In the genomic region with DNA sequence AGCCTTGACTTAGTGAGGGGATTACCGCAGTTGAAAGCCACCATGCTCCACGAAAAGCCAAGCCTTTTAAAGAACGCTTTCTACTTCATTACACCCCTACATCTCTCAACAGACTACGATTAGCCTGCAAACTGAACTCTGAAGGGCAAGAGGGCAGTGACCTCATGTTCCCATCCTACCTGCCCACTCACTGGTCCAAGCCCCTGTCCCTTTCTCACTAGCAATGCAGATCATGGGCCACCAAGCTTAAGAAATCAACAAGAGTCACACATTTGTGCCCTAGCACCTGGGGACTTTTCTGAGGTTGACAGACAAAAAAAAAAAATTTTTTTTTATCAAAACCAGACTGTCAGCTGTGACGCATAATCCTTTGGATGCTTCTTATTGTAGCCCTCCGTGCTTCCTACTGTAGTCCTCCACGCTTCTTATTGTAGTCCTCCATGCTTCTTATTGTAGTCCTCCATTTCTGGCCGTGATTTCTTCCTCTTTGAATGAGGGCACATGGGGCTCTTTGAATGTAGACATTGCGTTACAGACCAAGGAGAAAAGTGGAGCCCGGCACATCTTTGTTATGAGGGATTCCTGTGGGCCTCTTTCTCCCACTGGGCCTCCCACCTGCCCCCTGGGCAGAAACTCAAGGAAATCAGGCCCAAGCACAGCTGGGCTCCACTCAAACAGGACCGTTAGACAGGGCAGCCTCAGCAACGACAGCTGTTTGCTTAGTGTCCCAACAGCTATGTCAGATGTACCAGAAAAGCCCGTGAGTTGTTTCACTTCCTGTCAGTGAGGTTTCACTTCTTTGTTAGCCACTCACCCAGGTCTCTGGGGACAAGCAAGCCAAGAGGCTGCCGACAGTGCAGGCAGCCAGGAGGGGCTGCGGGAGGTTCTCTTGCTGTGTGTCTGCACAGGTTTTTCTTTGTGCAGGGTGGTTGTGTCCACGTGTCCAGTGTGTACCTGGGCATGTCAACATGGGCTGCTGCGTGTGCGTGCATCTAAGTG, we compare ENCODE assay signal across 8 mouse cellular contexts. TPM values are rescaled to one million over a fixed set of nuclear protein-coding genes. Genes with fewer than 3 reads are reported as not detected.
DNase-seq lines count a peak whose midpoint lies in the region; TF ChIP-seq lines count a peak whose summit lies in the region.

No protein-coding gene starts in this region.

- H3K4me3 ChIP-seq in kidney, adult 2 months (ENCODE audit: insufficient read depth, low read depth, low read length): no peak overlapping the region

- no peak for TF ChIP-seq CTCF in kidney, adult 2 months (conservative IDR thresholded peaks at IDR 0.05; ENCODE audit: insufficient read depth, insufficient read length, low read depth, low read length)

- DNase-seq in kidney, adult 2 months: peak; percentile 31
- no peak for DNase-seq in kidney, adult 9 months
- DNase-seq in T-cell, adult 2 months (ENCODE audit: low spot score): peak; percentile 73
- peak; percentile 29 for DNase-seq in heart, postnatal 25 days (ENCODE audit: low spot score)
- peak; percentile 78 to 83 for DNase-seq in monocyte, adult 2 months (ENCODE audit: low read depth in 1 of 2, low spot score in 2 of 2)
- DNase-seq in yolk sac, embryonic 10.5 days (ENCODE audit: low spot score): no peak
- DNase-seq in urinary bladder, postnatal 10 days (ENCODE audit: low spot score): no peak
- no peak for DNase-seq in right cerebral cortex, adult 18-20 months

- H3K27me3 ChIP-seq in kidney, adult 2 months (replicated peaks; ENCODE audit: control insufficient read depth, insufficient read depth, low read length): no peaks in the 10 kb centered on the region

- intact Hi-C loops in heart, postnatal 25 days (cut with DNase I): no loop called here

- WGBS in kidney, adult 2 months: 69% methylated on average over 18 of the region's 18 CpGs

- H3K36me3 ChIP-seq in kidney, adult 2 months (ENCODE audit: control insufficient read depth, insufficient read depth, low read length): no peaks in the 10 kb centered on the region

- TF ChIP-seq POLR2A in kidney, adult 2 months (IDR thresholded peaks at IDR 0.05; ENCODE audit: low read depth, low read length): no peak

- no peaks in the 10 kb centered on the region for H3K4me1 ChIP-seq in kidney, adult 2 months (ENCODE audit: control insufficient read depth, insufficient read depth, low read length)

- H3K27ac ChIP-seq in kidney, adult 2 months (ENCODE audit: insufficient read depth, low read depth, low read length): no peak overlapping the region

RNA-seq across cellular contexts. Expression of a gene that starts 36.1 kb away (rescaled TPM):
- 36.0 and 36.1 TPM in 2 replicates for polyA plus RNA-seq in kidney, adult 2 months (2012; rRNA removed)
- total RNA-seq in heart, postnatal 25 days (2021): 10 to 100 TPM; 19.6 to 21.5 TPM

Comparison
In these comparisons a context has a peak if more than half of its experiments do, and no peak if none do; other contexts are left out.
1. DNase-seq: peak in kidney, adult 2 months (single experiment), T-cell, adult 2 months (single experiment), heart, postnatal 25 days (single experiment) and monocyte, adult 2 months (2 of 2); none in kidney, adult 9 months (single experiment), yolk sac, embryonic 10.5 days (single experiment), urinary bladder, postnatal 10 days (single experiment) and right cerebral cortex, adult 18-20 months (single experiment).